Mouse (Mus musculus) neutrophil, adult 5-6 weeks (primary cell): ENCODE measurements around the gene Gm17175. TPM values are rescaled to one million over a fixed set of nuclear protein-coding genes. Genes with fewer than 3 reads are reported as not detected.
"Not testable (repeated sequence)": the region's sequence is repeated elsewhere in the genome, so short reads cannot be mapped to it uniquely, and the experiment has no call there.

ENCODE experiments used
- ATAC-seq: fragments of 151-379, 151-347 bp; 2 replicates; pipeline ENCODE4 v1.8.0; 2017; ENCODE audit warnings: mild to moderate bottlenecking, moderate TSS enrichment; ENCODE audit not compliant: insufficient number of reproducible peaks, poor library complexity, low FRiP score, severe bottlenecking; ENCODE audit errors: extremely low read depth
- total RNA-seq: library from RNA; stranded (forward); fragments of 200-1000 nt; gene quantifications from 2 replicates; pipeline ENCODE4 v1.2.3, GENCODE M21; 2017

Gene Gm17175
- total RNA-seq, result not detected in 2 replicates

DNA sequence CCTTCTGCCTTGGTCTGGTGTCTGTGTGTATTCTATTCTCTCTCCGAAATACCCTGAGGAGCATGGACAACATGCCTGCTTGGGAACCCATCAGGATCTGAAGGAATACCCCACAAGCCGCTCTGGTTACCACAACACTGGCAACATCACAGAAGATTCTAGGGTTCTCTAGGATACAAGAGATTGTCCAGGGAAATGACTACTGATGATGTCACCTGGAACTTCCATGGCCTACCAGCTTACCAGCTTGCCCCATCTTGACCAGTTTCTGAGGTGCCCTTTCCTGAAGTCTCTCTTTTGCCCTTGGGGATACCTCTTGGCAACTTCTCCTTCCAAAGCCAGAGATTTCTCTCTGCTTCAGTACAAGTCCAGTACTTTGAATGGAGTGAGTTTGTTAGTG lies at the start of gene Gm17175:
Gm17175 (minus strand) TSS at position 101 of the 400 bp plus-strand sequence.
- ATAC-seq, result not testable (repeated sequence)

GRCm38 (mm10) chr14:51611210-51611609 lies 37.3 kb upstream of the Gm17175 start, which contains the start of gene Gm17078:
Gene Gm17078, minus strand, starts transcription at chr14:51611310.
- no peak for ATAC-seq

DNA sequence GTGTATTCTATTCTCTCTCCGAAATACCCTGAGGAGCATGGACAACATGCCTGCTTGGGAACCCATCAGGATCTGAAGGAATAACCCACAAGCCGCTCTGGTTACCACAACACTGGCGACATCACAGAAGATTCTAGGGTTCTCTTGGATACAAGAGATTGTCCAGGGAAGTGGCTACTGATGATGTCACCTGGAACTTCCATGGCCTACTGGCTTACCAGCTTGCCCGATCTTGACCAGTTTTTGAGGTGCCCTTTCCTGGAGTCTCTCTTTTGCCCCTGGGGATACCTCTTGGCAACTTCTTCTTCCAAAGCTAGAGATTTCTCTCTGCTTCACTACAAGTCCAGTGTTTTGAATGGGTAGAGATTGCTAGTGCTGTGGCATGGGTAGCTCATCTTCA lies 18.2 kb upstream of the Gm17175 start, which contains the start of gene Gm17174:
Gm17174 (minus strand) TSS at position 101 of the 400 bp plus-strand sequence.
- not testable (repeated sequence) for ATAC-seq

GRCm38 (mm10) chr14:51552490-51552889 lies 21.4 kb downstream of the Gm17175 start, which contains the start of gene Gm5622:
Gene Gm5622, plus strand, starts transcription at chr14:51552790.
- ATAC-seq, result no peak

Other genes with a start within 250 kb of the Gm17175 start
- not detected in 2 replicates for gene Gm7247, start 212.3 kb downstream of the Gm17175 start, total RNA-seq
- gene Vmn2r88, start 163.2 kb downstream of the Gm17175 start, total RNA-seq, result not detected in 2 replicates
- not detected in 2 replicates for gene Vmn2r89, start 122.2 kb downstream of the Gm17175 start, total RNA-seq
- gene Gm5622, start 21.3 kb downstream of the Gm17175 start, total RNA-seq, result not detected in 2 replicates
- not detected in 2 replicates for gene Gm17174, start 18.1 kb upstream of the Gm17175 start, total RNA-seq
- not detected in 2 replicates for gene Gm17078, start 37.2 kb upstream of the Gm17175 start, total RNA-seq
- not detected in 2 replicates for gene Gm4181, start 61.6 kb upstream of the Gm17175 start, total RNA-seq
- gene Gm17079, start 121.4 kb upstream of the Gm17175 start, total RNA-seq, result not detected in 2 replicates
- gene Gm5800, start 143.1 kb upstream of the Gm17175 start, total RNA-seq, result not detected in 2 replicates
- gene Ang4, start 199.5 kb upstream of the Gm17175 start, total RNA-seq, result not detected in 2 replicates
- not detected in 2 replicates for gene AY358078, start 226.0 kb upstream of the Gm17175 start, total RNA-seq